Mouse (Mus musculus): ENCODE measurements at regions not wholly inside any gene's neighbourhood (a gene's known extent, or its start where the extent isn't known, plus 50 kb on each side); places are given as distances from the start of the nearest gene placed in this dataset. TPM values are rescaled to one million over a fixed set of nuclear protein-coding genes. Genes with fewer than 3 reads are reported as not detected.

- no peak for ATAC-seq
- Histone ChIP-seq H3K4me1 (replicated peaks; ENCODE audit: control insufficient read depth, insufficient read depth, low read length) (peaks cover 14% of the 10 kb centered on the region), H3K27ac (ENCODE audit: low read length) (no peak overlapping the region)
These were observed 79.1 kb upstream of the Elac2 start for GRCm38 (mm10) chr11:64899587-64900278.

GRCm38 (mm10) chr11:64916783-64917182 lies 62.1 kb upstream of the Elac2 start:
- no peaks in the 10 kb centered on the region for H3K4me1 ChIP-seq (replicated peaks; ENCODE audit: control insufficient read depth, insufficient read depth, low read length)

More at GRCm38 (mm10) chr11:64899587-64900278, 79.1 kb upstream of the Elac2 start:
- Histone ChIP-seq H3K4me3 (replicated peaks; ENCODE audit: low read length) (no peak overlapping the region), H3K9ac (replicated peaks; ENCODE audit: low read depth, low read length) (no peak overlapping the region), H3K36me3 (ENCODE audit: control insufficient read depth, insufficient read depth) (no peaks in the 10 kb centered on the region), H3K27me3 (replicated peaks; ENCODE audit: control insufficient read depth, insufficient read depth, low read length) (peaks cover 19% of the 10 kb centered on the region), H3K4me2 (ENCODE audit: low read length) (no peak overlapping the region), H3K9me3 (ENCODE audit: control insufficient read depth, low read length) (no peaks in the 10 kb centered on the region)
- 12% methylated on average over 15 of the region's 15 CpGs for WGBS

GRCm38 (mm10) chr11:64917301-64917700 lies 61.5 kb upstream of the Elac2 start:
- no peak overlapping the region for H3K4me3 ChIP-seq (replicated peaks; ENCODE audit: low read length)
- H3K36me3 ChIP-seq (ENCODE audit: control insufficient read depth, insufficient read depth) = no peaks in the 10 kb centered on the region
- 89% methylated on average over 4 of the region's 4 CpGs for WGBS
- H3K4me2 ChIP-seq (ENCODE audit: low read length) = no peak overlapping the region
- no peak overlapping the region for H3K9ac ChIP-seq (replicated peaks; ENCODE audit: low read depth, low read length)
- no peak overlapping the region for H3K27ac ChIP-seq (ENCODE audit: low read length)
- no peaks in the 10 kb centered on the region for H3K4me1 ChIP-seq (replicated peaks; ENCODE audit: control insufficient read depth, insufficient read depth, low read length)
- no peaks in the 10 kb centered on the region for H3K9me3 ChIP-seq (ENCODE audit: control insufficient read depth, low read length)
- no peaks in the 10 kb centered on the region for H3K27me3 ChIP-seq (replicated peaks; ENCODE audit: control insufficient read depth, insufficient read depth, low read length)
- ATAC-seq = no peak

More at GRCm38 (mm10) chr11:64916783-64917182, 62.1 kb upstream of the Elac2 start:
- no peak overlapping the region for H3K4me2 ChIP-seq (ENCODE audit: low read length)
- H3K27ac ChIP-seq (ENCODE audit: low read length) = no peak overlapping the region
- H3K9me3 ChIP-seq (ENCODE audit: control insufficient read depth, low read length) = no peaks in the 10 kb centered on the region
- H3K9ac ChIP-seq (replicated peaks; ENCODE audit: low read depth, low read length) = no peak overlapping the region
- 71% methylated on average over 8 of the region's 8 CpGs for WGBS
- no peak for ATAC-seq
- H3K4me3 ChIP-seq (replicated peaks; ENCODE audit: low read length) = no peak overlapping the region
- H3K36me3 ChIP-seq (ENCODE audit: control insufficient read depth, insufficient read depth) = no peaks in the 10 kb centered on the region
- no peaks in the 10 kb centered on the region for H3K27me3 ChIP-seq (replicated peaks; ENCODE audit: control insufficient read depth, insufficient read depth, low read length)

GRCm38 (mm10) chr11:64924989-64925388 lies 53.8 kb upstream of the Elac2 start:
- Histone ChIP-seq H3K27me3 (replicated peaks; ENCODE audit: control insufficient read depth, insufficient read depth, low read length) (no peaks in the 10 kb centered on the region), H3K4me1 (replicated peaks; ENCODE audit: control insufficient read depth, insufficient read depth, low read length) (no peaks in the 10 kb centered on the region), H3K9me3 (ENCODE audit: control insufficient read depth, low read length) (no peaks in the 10 kb centered on the region), H3K4me3 (replicated peaks; ENCODE audit: low read length) (no peak overlapping the region), H3K27ac (ENCODE audit: low read length) (no peak overlapping the region), H3K4me2 (ENCODE audit: low read length) (no peak overlapping the region), H3K36me3 (ENCODE audit: control insufficient read depth, insufficient read depth) (no peaks in the 10 kb centered on the region), H3K9ac (replicated peaks; ENCODE audit: low read depth, low read length) (no peak overlapping the region)
- 81% methylated on average over 2 of the region's 2 CpGs for WGBS
- no peak for ATAC-seq

GRCm38 (mm10) chr11:64925970-64926369 lies 52.9 kb upstream of the Elac2 start:
- no peaks in the 10 kb centered on the region for H3K9me3 ChIP-seq (ENCODE audit: control insufficient read depth, low read length)
- no peak for ATAC-seq
- 73% methylated on average over 1 of the region's 1 CpGs for WGBS

More at GRCm38 (mm10) chr11:64925970-64926369, 52.9 kb upstream of the Elac2 start:
- Histone ChIP-seq H3K4me3 (replicated peaks; ENCODE audit: low read length) (no peak overlapping the region), H3K4me1 (replicated peaks; ENCODE audit: control insufficient read depth, insufficient read depth, low read length) (peaks cover 4% of the 10 kb centered on the region), H3K36me3 (ENCODE audit: control insufficient read depth, insufficient read depth) (no peaks in the 10 kb centered on the region), H3K9ac (replicated peaks; ENCODE audit: low read depth, low read length) (no peak overlapping the region), H3K27ac (ENCODE audit: low read length) (no peak overlapping the region), H3K27me3 (replicated peaks; ENCODE audit: control insufficient read depth, insufficient read depth, low read length) (no peaks in the 10 kb centered on the region), H3K4me2 (ENCODE audit: low read length) (no peak overlapping the region)

Small RNAs in the stretch of these regions (microRNA-seq; reads per million reads assigned to microRNA genes)
- not detected for gene Gm24275
